Mouse (Mus musculus) thymus, adult 2 months (tissue): ENCODE results near the gene Slc43a1.

Experiments
- CTCF ChIP-seq: fragments of 200-500 bp; IDR thresholded peaks from 2 replicates; pipeline ENCODE4 v1.5.1; 2012; ENCODE audit warnings: mild to moderate bottlenecking, control low read depth, low read length, moderate library complexity, borderline replicate concordance; ENCODE audit not compliant: control insufficient read depth, poor library complexity, insufficient read depth; ENCODE audit errors: extremely low read depth
- POLR2A ChIP-seq: fragments of 200-500 bp; IDR thresholded peaks from 2 replicates; pipeline ENCODE4 v1.6.1; 2012; ENCODE audit warnings: mild to moderate bottlenecking, low read length, control low read depth, moderate library complexity; ENCODE audit not compliant: control insufficient read depth, poor library complexity, insufficient read depth; ENCODE audit errors: extremely low read depth

DNA sequence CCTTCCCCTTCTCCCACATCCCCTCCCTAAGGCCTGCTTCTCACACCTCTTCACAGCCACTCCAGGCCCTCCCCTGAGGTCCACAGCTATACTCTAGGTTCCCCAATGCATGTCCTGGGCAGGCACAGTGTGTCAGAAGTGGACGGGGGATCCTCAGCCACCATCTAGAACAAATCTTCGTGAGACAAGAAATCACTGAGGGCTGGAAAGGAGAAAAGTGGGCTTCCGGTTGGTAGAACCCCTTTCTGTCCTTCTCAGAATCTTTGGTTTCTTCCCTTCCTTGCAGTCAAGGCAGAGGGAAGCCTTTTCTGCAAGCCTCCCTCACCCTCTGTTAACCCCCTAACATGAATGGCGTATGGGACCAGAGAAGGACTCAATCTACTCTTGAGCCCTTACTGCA, 45.3 kb downstream of the Slc43a1 start:
- TF ChIP-seq CTCF (no peak), POLR2A (no peak)
